Mouse (Mus musculus) spleen, postnatal 4 days (tissue): ENCODE measurements around the gene Spen.
A peak's percentile ranks its signal among the peaks of the same experiment; 100 is the strongest.

ENCODE experiments used
- DNase-seq, 2 experiments: peaks; one replicate each; pipeline ENCODE4 v3.0.0; 2022; ENCODE audit warnings: low spot score in 2 of 2

Gene Spen

GRCm38 (mm10) chr4:141530979-141531378 lies 7.4 kb downstream of the Spen start:
- DNase-seq, result no peak

- no peak for DNase-seq
Measured at GRCm38 (mm10) chr4:141528938-141529337, 9.5 kb downstream of the Spen start.

- DNase-seq, result no peak
Measured at GRCm38 (mm10) chr4:141526936-141527650, 11.3 kb downstream of the Spen start.

GRCm38 (mm10) chr4:141525940-141526339 lies 12.5 kb downstream of the Spen start:
- no peak for DNase-seq

GRCm38 (mm10) chr4:141524658-141525057 lies 13.7 kb downstream of the Spen start:
- DNase-seq, result no peak

- no peak for DNase-seq
Measured at GRCm38 (mm10) chr4:141523128-141523527, 15.3 kb downstream of the Spen start.

- no peak for DNase-seq
Measured at GRCm38 (mm10) chr4:141518386-141518785, 20.0 kb downstream of the Spen start.

- DNase-seq, result no peak
Measured at GRCm38 (mm10) chr4:141514179-141514641, 24.2 kb downstream of the Spen start.

GRCm38 (mm10) chr4:141512145-141512544 lies 26.3 kb downstream of the Spen start:
- DNase-seq, result no peak

GRCm38 (mm10) chr4:141510457-141510856 lies 27.9 kb downstream of the Spen start:
- no peak for DNase-seq

GRCm38 (mm10) chr4:141506893-141507292 lies 31.5 kb downstream of the Spen start:
- no peak for DNase-seq

- peak in 1 of 2 experiments; percentile 28 for DNase-seq
Measured at GRCm38 (mm10) chr4:141506352-141506751, 32.0 kb downstream of the Spen start.

GRCm38 (mm10) chr4:141505810-141506209 lies 32.6 kb downstream of the Spen start:
- no peak for DNase-seq

GRCm38 (mm10) chr4:141504471-141504870 lies 33.9 kb downstream of the Spen start:
- no peak for DNase-seq

- DNase-seq, result no peak
Measured at GRCm38 (mm10) chr4:141502723-141503122, 35.7 kb downstream of the Spen start.

- DNase-seq, result no peak
Measured at GRCm38 (mm10) chr4:141501058-141501457, 37.3 kb downstream of the Spen start.

- DNase-seq, result no peak
Measured at GRCm38 (mm10) chr4:141500637-141501036, 37.8 kb downstream of the Spen start.

GRCm38 (mm10) chr4:141488670-141489069 lies 49.7 kb downstream of the Spen start:
- DNase-seq, result peak in 1 of 2 experiments; percentile 35

GRCm38 (mm10) chr4:141487581-141487980 lies 50.8 kb downstream of the Spen start:
- DNase-seq, result no peak

GRCm38 (mm10) chr4:141484071-141484470 lies 54.3 kb downstream of the Spen start:
- DNase-seq, result no peak

GRCm38 (mm10) chr4:141479411-141479810 lies 59.0 kb downstream of the Spen start:
- DNase-seq, result no peak

- no peak for DNase-seq
Measured at GRCm38 (mm10) chr4:141478794-141479193, 59.6 kb downstream of the Spen start.

- DNase-seq, result no peak
Measured at GRCm38 (mm10) chr4:141478225-141478624, 60.2 kb downstream of the Spen start.

- peak in 1 of 2 experiments; percentile 54 for DNase-seq
Measured at GRCm38 (mm10) chr4:141477681-141478102, 60.7 kb downstream of the Spen start.
